Mouse (Mus musculus) limb, embryonic 14.5 days (tissue): ENCODE measurements at regions not wholly inside any gene's neighbourhood (a gene's known extent, or its start where the extent isn't known, plus 50 kb on each side); places are given as distances from the start of the nearest gene placed in this dataset.

ENCODE experiments used
- ATAC-seq: fragments of 200-750 bp; cut with Nextera tagmentation; 2 replicates; pipeline ENCODE4 v1.8.0; 2017; ENCODE audit warnings: low read depth, moderate number of reproducible peaks, moderate TSS enrichment; ENCODE audit not compliant: low FRiP score
- DNase-seq: peaks from one replicate; pipeline ENCODE4 v3.0.0-alpha.2; 2015; ENCODE audit warnings: low spot score
- H3K27ac ChIP-seq: fragments of 300-500 bp; sonication (generic); replicated peaks from 2 replicates; pipeline ENCODE4 v1.5.1; 2014; ENCODE audit warnings: low read depth, mild to moderate bottlenecking, low read length, moderate library complexity, mixed read lengths
- H3K27me3 ChIP-seq: fragments of 300-500 bp; sonication (generic); 2 replicates; pipeline ENCODE4 v1.6.1; 2014; ENCODE audit warnings: low read length, mixed read lengths; ENCODE audit not compliant: control insufficient read depth, insufficient read depth
- H3K36me3 ChIP-seq: fragments of 300-500 bp; sonication (generic); 2 replicates; pipeline ENCODE4 v1.6.1; 2014; ENCODE audit warnings: mild to moderate bottlenecking, low read length, moderate library complexity, mixed read lengths; ENCODE audit not compliant: control insufficient read depth, insufficient read depth
- H3K4me1 ChIP-seq: fragments of 300-500 bp; sonication (generic); 2 replicates; pipeline ENCODE4 v1.6.1; 2014; ENCODE audit warnings: antibody characterized with exemption, low read length, mixed read lengths; ENCODE audit not compliant: control insufficient read depth, insufficient read depth
- H3K4me2 ChIP-seq: fragments of 300-500 bp; sonication (generic); replicated peaks from 2 replicates; pipeline ENCODE4 v1.6.1; 2014; ENCODE audit warnings: low read depth, mild to moderate bottlenecking, low read length, moderate library complexity; ENCODE audit not compliant: severe bottlenecking
- H3K4me3 ChIP-seq: fragments of 300-500 bp; sonication (generic); replicated peaks from 2 replicates; pipeline ENCODE4 v1.5.1; 2014; ENCODE audit warnings: low read length
- H3K9ac ChIP-seq: fragments of 300-500 bp; sonication (generic); 2 replicates; pipeline ENCODE4 v1.6.1; 2014; ENCODE audit warnings: mild to moderate bottlenecking, low read depth, low read length, moderate library complexity; ENCODE audit not compliant: severe bottlenecking
- H3K9me3 ChIP-seq: fragments of 300-500 bp; sonication (generic); 2 replicates; pipeline ENCODE4 v1.6.1; 2016; ENCODE audit warnings: low read length; ENCODE audit not compliant: control insufficient read depth
- POLR2A ChIP-seq: fragments of 200-500 bp; IDR thresholded peaks from 2 replicates; pipeline ENCODE4 v1.8.0; 2012; ENCODE audit warnings: inconsistent platforms, mild to moderate bottlenecking, moderate library complexity, borderline replicate concordance; ENCODE audit not compliant: insufficient read depth, insufficient read length; ENCODE audit errors: extremely low read depth
- WGBS: fragments of 180-500 bp; shearing (Covaris S2); extraction: QIAGEN DNeasy Blood & Tissue Kit; methylation state at CpG from one replicate; pipeline ENCODE4 v1.1.7; 2014; 5-methylcytosine and 5-hydroxymethylcytosine counted together

DNA sequence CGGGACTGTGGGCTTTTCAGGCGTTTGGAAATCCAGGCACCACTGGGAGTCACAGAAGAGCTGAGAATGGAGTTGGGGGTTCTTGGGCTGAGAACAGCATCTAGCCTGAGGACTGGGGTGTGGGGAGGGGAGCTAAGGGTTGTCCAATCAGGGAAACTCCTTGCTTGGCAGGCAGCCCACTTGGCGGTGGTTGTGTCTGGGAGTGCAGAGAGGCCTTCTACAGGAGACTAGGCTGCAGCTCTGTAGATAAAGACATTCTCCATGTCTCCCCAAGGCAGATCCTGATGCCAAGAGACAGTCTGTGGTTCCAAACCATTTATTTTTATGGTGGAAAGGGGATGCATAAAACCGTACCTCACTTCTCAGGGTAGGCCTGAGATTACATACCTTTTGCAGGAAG, 774.6 kb downstream of the Brinp1 start:
- H3K9ac ChIP-seq: no peak overlapping the region
- no peaks in the 10 kb centered on the region for H3K27me3 ChIP-seq
- no peaks in the 10 kb centered on the region for H3K36me3 ChIP-seq
- no peaks in the 10 kb centered on the region for H3K4me1 ChIP-seq
- H3K27ac ChIP-seq: no peak overlapping the region
- ATAC-seq (peak; percentile 71), DNase-seq (peak; percentile 52)
- H3K9me3 ChIP-seq: no peaks in the 10 kb centered on the region
- WGBS: 77% methylated on average over 4 of the region's 4 CpGs
- TF ChIP-seq POLR2A: no peak
- no peak overlapping the region for H3K4me3 ChIP-seq
- H3K4me2 ChIP-seq: no peak overlapping the region

DNA sequence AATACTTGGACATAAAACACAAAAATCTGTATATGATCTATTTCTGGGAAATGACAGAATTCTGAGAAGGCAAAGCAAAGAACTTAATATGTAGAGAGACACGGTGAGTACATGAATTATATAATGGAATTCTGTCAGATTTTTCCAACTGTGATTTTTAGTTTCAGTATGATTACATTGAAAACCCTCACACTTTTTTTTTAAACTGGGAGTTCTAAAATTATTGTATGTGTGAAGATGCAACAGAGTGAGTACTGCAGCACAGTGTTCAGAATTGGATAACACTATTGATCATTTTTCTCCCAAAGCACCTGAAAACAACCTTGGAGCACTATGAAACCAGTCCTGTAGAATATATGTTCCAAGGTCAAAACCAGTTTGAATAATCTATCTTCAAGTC, 797.7 kb downstream of the Brinp1 start:
- H3K4me3 ChIP-seq: no peak overlapping the region
- no peak overlapping the region for H3K9ac ChIP-seq
- H3K9me3 ChIP-seq: no peaks in the 10 kb centered on the region
- H3K4me2 ChIP-seq: no peak overlapping the region
- no peaks in the 10 kb centered on the region for H3K4me1 ChIP-seq
- TF ChIP-seq POLR2A: no peak
- ATAC-seq: no peak
- WGBS: 84% methylated on average over 1 of the region's 1 CpGs
- H3K27me3 ChIP-seq: no peaks in the 10 kb centered on the region
- H3K36me3 ChIP-seq: no peaks in the 10 kb centered on the region
- H3K27ac ChIP-seq: no peak overlapping the region
- no peak for DNase-seq

DNA sequence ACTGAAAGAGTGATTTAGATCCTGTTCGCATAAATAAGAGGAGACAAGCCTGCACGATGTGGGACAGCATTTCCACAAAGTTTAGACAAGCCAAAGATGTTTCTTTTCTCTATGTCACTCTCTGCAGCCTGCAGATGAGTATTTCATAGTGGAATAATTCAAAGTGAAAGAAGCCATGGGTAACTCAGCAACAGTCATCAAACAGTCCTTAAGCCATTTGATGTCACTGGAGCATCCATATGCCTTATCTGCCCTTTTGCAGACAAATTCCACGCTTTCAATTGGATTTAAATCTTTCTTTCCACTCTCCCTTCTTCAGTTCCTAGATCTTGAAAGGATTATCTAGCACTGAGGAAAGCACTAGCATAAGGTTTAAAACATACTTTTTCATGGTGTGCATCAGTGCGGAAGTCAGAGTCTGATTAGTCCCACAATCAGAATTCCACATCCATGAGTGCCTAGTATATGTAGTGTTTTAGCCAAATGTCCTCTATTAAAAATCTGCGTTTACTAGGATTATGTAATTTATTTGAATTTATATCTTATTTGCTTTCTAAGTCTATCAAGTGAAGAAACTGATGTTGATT, 805.6 kb downstream of the Brinp1 start:
- H3K9ac ChIP-seq: no peak overlapping the region
- TF ChIP-seq POLR2A: no peak
- no peak for ATAC-seq
- H3K36me3 ChIP-seq: no peaks in the 10 kb centered on the region
- DNase-seq: no peak
- no peak overlapping the region for H3K4me2 ChIP-seq
- H3K9me3 ChIP-seq: no peaks in the 10 kb centered on the region
- 81% methylated on average over 5 of the region's 5 CpGs for WGBS
- H3K27me3 ChIP-seq: no peaks in the 10 kb centered on the region
- H3K4me3 ChIP-seq: no peak overlapping the region
- H3K27ac ChIP-seq: no peak overlapping the region
- no peaks in the 10 kb centered on the region for H3K4me1 ChIP-seq

DNA sequence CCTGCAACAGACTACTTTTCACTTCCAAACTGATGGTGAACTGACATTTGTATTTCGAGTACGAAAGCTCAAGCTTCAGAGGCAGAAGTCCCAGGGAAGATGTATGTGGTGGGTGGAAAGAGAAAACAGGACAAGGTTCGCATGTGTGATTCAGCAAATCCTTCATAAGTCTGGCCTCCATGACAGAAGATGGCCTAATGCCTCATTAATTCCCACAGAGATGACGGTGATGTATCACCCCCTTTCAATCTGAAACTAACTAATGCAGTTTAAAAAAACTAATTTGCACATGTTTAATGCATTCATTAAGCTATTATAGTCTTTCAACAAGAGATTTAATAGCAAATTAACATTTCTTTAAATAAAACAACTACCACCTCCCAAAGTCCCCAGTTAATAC, 826.1 kb downstream of the Brinp1 start:
- Histone ChIP-seq H3K27ac (no peak overlapping the region), H3K36me3 (no peaks in the 10 kb centered on the region), H3K27me3 (no peaks in the 10 kb centered on the region), H3K4me2 (no peak overlapping the region), H3K9me3 (no peaks in the 10 kb centered on the region), H3K4me3 (no peak overlapping the region), H3K9ac (no peak overlapping the region), H3K4me1 (no peaks in the 10 kb centered on the region)
- WGBS: 75% methylated on average over 4 of the region's 4 CpGs
- DNase-seq: no peak
- ATAC-seq: no peak
- TF ChIP-seq POLR2A: no peak

DNA sequence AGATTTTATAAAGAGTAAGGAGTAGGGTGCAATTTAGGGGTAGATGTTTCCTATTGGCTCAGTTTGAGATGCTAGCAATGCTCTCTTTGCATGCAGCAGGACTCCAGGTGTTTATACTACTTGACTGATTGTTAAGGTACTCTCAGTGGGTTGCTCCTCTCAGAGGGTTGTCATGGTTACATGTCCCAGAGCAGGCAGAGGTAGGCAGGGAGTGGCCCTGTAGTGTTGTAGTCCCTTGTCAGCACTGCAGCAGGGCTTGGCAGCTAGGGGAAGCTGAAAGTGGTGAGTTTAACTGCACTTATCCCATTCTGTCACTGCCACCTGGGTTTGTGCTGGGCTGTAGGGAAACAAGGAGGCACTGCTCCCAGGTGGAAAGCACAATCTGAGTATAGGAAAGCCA, 839.7 kb downstream of the Brinp1 start:
- H3K9ac ChIP-seq: no peak overlapping the region
- H3K4me1 ChIP-seq: no peaks in the 10 kb centered on the region
- DNase-seq (no peak), ATAC-seq (no peak)
- no peaks in the 10 kb centered on the region for H3K36me3 ChIP-seq
- no peak overlapping the region for H3K4me2 ChIP-seq
- no peak overlapping the region for H3K27ac ChIP-seq
- TF ChIP-seq POLR2A: no peak
- no peaks in the 10 kb centered on the region for H3K9me3 ChIP-seq
- no peak overlapping the region for H3K4me3 ChIP-seq
- H3K27me3 ChIP-seq: no peaks in the 10 kb centered on the region

DNA sequence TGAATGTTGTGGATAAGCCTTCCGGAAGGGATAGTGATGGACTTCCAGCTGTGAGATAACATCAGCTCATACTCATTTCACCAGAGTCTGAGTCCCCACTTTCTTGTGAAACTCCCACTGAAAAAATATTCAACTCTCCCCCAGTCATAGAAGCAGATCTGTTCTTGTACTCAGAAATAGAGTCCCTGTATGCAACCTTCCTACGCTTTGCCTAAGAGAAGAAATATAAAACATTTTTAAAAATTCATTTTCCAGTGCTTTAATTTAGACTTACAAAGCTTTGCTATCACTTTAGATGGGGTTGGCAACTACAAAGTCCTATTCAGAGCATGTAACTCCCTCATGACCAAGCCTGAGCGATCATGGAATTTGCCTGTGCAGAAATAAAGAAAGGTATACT, 868.9 kb downstream of the Brinp1 start:
- H3K4me2 ChIP-seq: no peak overlapping the region
- H3K9me3 ChIP-seq: no peaks in the 10 kb centered on the region
- H3K36me3 ChIP-seq: no peaks in the 10 kb centered on the region
- no peak for TF ChIP-seq POLR2A
- no peak overlapping the region for H3K4me3 ChIP-seq
- WGBS: 92% methylated on average over 3 of the region's 3 CpGs
- DNase-seq (no peak), ATAC-seq (no peak)
- H3K4me1 ChIP-seq: no peaks in the 10 kb centered on the region
- H3K9ac ChIP-seq: no peak overlapping the region
- H3K27me3 ChIP-seq: no peaks in the 10 kb centered on the region
- no peak overlapping the region for H3K27ac ChIP-seq
